In the genomic region with DNA sequence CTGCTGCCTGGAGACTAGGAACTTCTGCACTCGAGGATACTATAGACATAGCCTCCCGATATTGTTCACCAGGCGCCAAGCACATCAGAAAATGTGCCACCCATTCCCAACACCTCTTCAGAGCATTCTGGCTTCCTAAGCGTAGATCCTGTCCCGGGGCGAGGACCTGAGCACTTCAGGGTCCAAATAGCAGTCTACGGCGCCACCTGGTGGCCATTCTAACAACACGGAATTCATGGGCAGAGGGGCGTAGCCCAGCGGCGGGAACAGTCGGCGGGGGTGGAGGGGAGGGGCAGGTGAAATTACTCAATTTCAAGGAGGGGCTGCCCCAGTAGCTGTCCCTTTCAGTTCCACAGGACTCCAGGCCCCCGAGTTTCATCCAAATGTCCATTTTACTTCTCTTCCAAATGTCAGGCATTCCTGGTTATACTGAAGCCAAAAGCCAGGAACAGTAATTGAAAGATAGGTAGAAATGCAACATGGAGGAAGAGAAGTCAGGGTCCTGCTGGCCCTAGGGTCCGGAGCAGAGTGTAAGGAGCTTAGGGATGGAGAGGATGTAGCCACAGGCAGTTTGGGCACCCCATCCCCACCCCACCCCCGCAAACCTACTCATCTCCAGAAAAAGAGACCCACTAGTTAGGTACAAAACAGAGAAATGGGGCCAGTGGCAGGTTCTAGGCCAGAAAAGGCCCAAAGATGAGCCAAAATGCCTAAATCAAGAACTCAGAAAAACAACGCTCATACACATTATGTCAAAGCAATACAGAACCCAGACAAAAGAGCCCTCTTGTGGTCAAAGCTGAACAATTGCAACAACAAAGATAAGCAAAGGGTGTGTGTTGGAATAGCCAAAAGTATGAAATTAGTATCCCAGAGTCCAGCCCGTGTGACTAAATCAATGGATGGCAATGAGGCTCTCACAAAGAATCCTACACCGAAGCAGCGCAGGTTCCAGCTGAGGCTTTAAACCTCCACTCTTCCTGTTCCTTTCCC, we compare ENCODE assay signal across 8 mouse cellular contexts. TPM values are rescaled to one million over a fixed set of nuclear protein-coding genes. Genes with fewer than 3 reads are reported as not detected.
DNase-seq lines count a peak whose midpoint lies in the region; ATAC-seq and TF ChIP-seq lines count a peak whose summit lies in the region.

No protein-coding gene starts in this region.

- H3K4me2 ChIP-seq in forebrain, embryonic 11.5 days (ENCODE audit: low read depth, low read length, severe bottlenecking), result peak overlapping the region; percentile 51
- peak overlapping the region; percentile 89 for H3K4me2 ChIP-seq in heart, embryonic 16.5 days (ENCODE audit: low read depth, low read length)
- H3K4me2 ChIP-seq in liver, embryonic 14.5 days (ENCODE audit: low read depth), result peak overlapping the region; percentile 88
- H3K4me2 ChIP-seq in stomach, embryonic 15.5 days, result peak overlapping the region; percentile 63

- H3K27me3 ChIP-seq in E14TG2a.4 (ENCODE audit: insufficient read depth, low read length), result no peaks in the 10 kb centered on the region
- H3K27me3 ChIP-seq in forebrain, embryonic 11.5 days (ENCODE audit: control insufficient read depth, insufficient read depth, low read length), result no peaks in the 10 kb centered on the region
- H3K27me3 ChIP-seq in heart, embryonic 16.5 days (ENCODE audit: control insufficient read depth, insufficient read depth, low read length), result peaks cover 4% of the 10 kb centered on the region; the same call in 1 of the 2 replicates
- no peaks in the 10 kb centered on the region for H3K27me3 ChIP-seq in liver, embryonic 14.5 days (ENCODE audit: control insufficient read depth, insufficient read depth, low read length)
- no peaks in the 10 kb centered on the region for H3K27me3 ChIP-seq in stomach, embryonic 15.5 days (replicated peaks)

- ATAC-seq in forebrain, embryonic 11.5 days (replicated peaks; ENCODE audit: low FRiP score), result peak; percentile 91
- ATAC-seq in heart, embryonic 16.5 days (replicated peaks; ENCODE audit: extremely low read depth, insufficient read depth, low FRiP score), result peak; percentile 91
- peak; percentile 78 for ATAC-seq in liver, embryonic 14.5 days (ENCODE audit: insufficient read depth)
- ATAC-seq in stomach, embryonic 15.5 days (ENCODE audit: insufficient read depth, low FRiP score, low read depth), result peak; percentile 84

- peaks cover 3% of the 10 kb centered on the region for H3K36me3 ChIP-seq in E14TG2a.4 (ENCODE audit: insufficient read depth, low read length)
- H3K36me3 ChIP-seq in forebrain, embryonic 11.5 days (ENCODE audit: control insufficient read depth, insufficient read depth, low read length), result no peaks in the 10 kb centered on the region
- H3K36me3 ChIP-seq in heart, embryonic 16.5 days (ENCODE audit: control insufficient read depth, insufficient read depth), result no peaks in the 10 kb centered on the region
- no peaks in the 10 kb centered on the region for H3K36me3 ChIP-seq in liver, embryonic 14.5 days (replicated peaks; ENCODE audit: control insufficient read depth, insufficient read depth, low read depth)
- H3K36me3 ChIP-seq in stomach, embryonic 15.5 days, result no peaks in the 10 kb centered on the region

- no peak overlapping the region for H3K27ac ChIP-seq in forebrain, embryonic 11.5 days (ENCODE audit: low read depth, low read length)
- peak overlapping the region; percentile 90 for H3K27ac ChIP-seq in heart, embryonic 16.5 days (ENCODE audit: low read length)
- H3K27ac ChIP-seq in liver, embryonic 14.5 days, result peak overlapping the region; percentile 38; the same call in 1 of the 2 replicates
- H3K27ac ChIP-seq in stomach, embryonic 15.5 days, result peak overlapping the region; percentile 90

- peak; percentile 90 for DNase-seq in c-Kit-positive CD71-positive TER-119-negative erythroid progenitor cells, embryonic 14.5 days (ENCODE audit: low read depth)
- peak; percentile 95 for DNase-seq in forebrain, embryonic 11.5 days (ENCODE audit: low spot score)
- peak; percentile 93 to 96 for DNase-seq in kidney, postnatal 25 days
- DNase-seq in liver, embryonic 14.5 days (ENCODE audit: low read depth in 3 of 3, low spot score in 3 of 3), result peak; percentile 78 to 83 (median 81)
- DNase-seq in neural tube, embryonic 10.5 days (ENCODE audit: extremely low spot score, low spot score), result peak; percentile 93

- peaks cover 79% of the 10 kb centered on the region for H3K4me1 ChIP-seq in E14TG2a.4 (replicated peaks; ENCODE audit: low read depth, low read length)
- H3K4me1 ChIP-seq in forebrain, embryonic 11.5 days (replicated peaks; ENCODE audit: control insufficient read depth, insufficient read depth, low read length), result peaks cover 4% of the 10 kb centered on the region; the same call in 1 of the 2 replicates
- H3K4me1 ChIP-seq in heart, embryonic 16.5 days (ENCODE audit: control insufficient read depth, insufficient read depth, low read length), result peaks cover 9% of the 10 kb centered on the region
- peaks cover 22 to 27% of the 10 kb centered on the region in 2 experiments for H3K4me1 ChIP-seq in liver, embryonic 14.5 days (replicated peaks; ENCODE audit: control insufficient read depth in 2 of 2, insufficient read depth in 2 of 2, low read length in 1 of 2)
- H3K4me1 ChIP-seq in stomach, embryonic 15.5 days, result peaks cover 15% of the 10 kb centered on the region; the same call in 1 of the 2 replicates

- no peaks in the 10 kb centered on the region for H3K9me3 ChIP-seq in E14TG2a.4 (ENCODE audit: low read length)
- H3K9me3 ChIP-seq in forebrain, embryonic 11.5 days (ENCODE audit: control insufficient read depth, low read length), result no peaks in the 10 kb centered on the region; the same call in 1 of the 2 replicates
- H3K9me3 ChIP-seq in heart, embryonic 16.5 days (replicated peaks; ENCODE audit: control insufficient read depth, low read length), result no peaks in the 10 kb centered on the region
- H3K9me3 ChIP-seq in liver, embryonic 14.5 days (ENCODE audit: control insufficient read depth, low read length), result no peaks in the 10 kb centered on the region
- no peaks in the 10 kb centered on the region for H3K9me3 ChIP-seq in stomach, embryonic 15.5 days

- H3K9ac ChIP-seq in forebrain, embryonic 11.5 days (ENCODE audit: low read length), result peak overlapping the region; percentile 9; the same call in 1 of the 2 replicates
- peak overlapping the region; percentile 63 for H3K9ac ChIP-seq in heart, embryonic 16.5 days (ENCODE audit: low read length)
- H3K9ac ChIP-seq in liver, embryonic 14.5 days (replicated peaks), result peak overlapping the region; percentile 48
- peak overlapping the region; percentile 4; the same call in 1 of the 2 replicates for H3K9ac ChIP-seq in stomach, embryonic 15.5 days

- TF ChIP-seq CTCF in E14TG2a.4 (conservative IDR thresholded peaks at IDR 0.05; ENCODE audit: low read length), result peak; percentile 41
- peak; percentile 96 for TF ChIP-seq CTCF in liver, embryonic 14.5 days (IDR thresholded peaks at IDR 0.05; ENCODE audit: low read depth)

- H3K4me3 ChIP-seq in E14TG2a.4 (replicated peaks; ENCODE audit: low read length), result peak overlapping the region; percentile 75
- H3K4me3 ChIP-seq in forebrain, embryonic 11.5 days (ENCODE audit: low read depth, low read length), result peak overlapping the region; percentile 23
- peak overlapping the region; percentile 48 for H3K4me3 ChIP-seq in heart, embryonic 16.5 days (ENCODE audit: low read length)
- H3K4me3 ChIP-seq in liver, embryonic 14.5 days (ENCODE audit: insufficient read depth in 1 of 2, low read depth in 2 of 2, low read length in 2 of 2), result peak overlapping the region; percentile 43 to 51
- H3K4me3 ChIP-seq in stomach, embryonic 15.5 days (replicated peaks), result peak overlapping the region; percentile 28

- no peak for TF ChIP-seq EP300 in liver, embryonic 14.5 days (IDR thresholded peaks at IDR 0.05; ENCODE audit: low read depth)

- 11% methylated on average over 21 of the region's 21 CpGs for WGBS in forebrain, embryonic 11.5 days
- WGBS in heart, embryonic 16.5 days, result 9% methylated on average over 21 of the region's 21 CpGs
- 7% methylated on average over 21 of the region's 21 CpGs for WGBS in liver, embryonic 14.5 days (ENCODE audit: insufficient replicate concordance)
- WGBS in stomach, embryonic 15.5 days, result 9% methylated on average over 21 of the region's 21 CpGs

RNA-seq across cellular contexts. Expression of a gene that starts 12.4 kb away (rescaled TPM):
- 22.3 and 23.5 TPM in 2 replicates for polyA plus RNA-seq in forebrain, embryonic 11.5 days (2014; fragmentation: Nextera tagmentation; extraction: Ambion mirVana)
- 0.54 and 0.97 TPM in 2 replicates for polyA plus RNA-seq in heart, embryonic 16.5 days (2015; fragmentation: Nextera tagmentation; extraction: Ambion mirVana)
- polyA plus RNA-seq in liver, embryonic 14.5 days (2012; rRNA removed), result 0.64 and 0.84 TPM in 2 replicates
- 0.39 and 0.68 TPM in 2 replicates for polyA plus RNA-seq in liver, embryonic 14.5 days (2014; fragmentation: Nextera tagmentation; extraction: Ambion mirVana)
- polyA plus RNA-seq in stomach, embryonic 15.5 days (2015; fragmentation: Nextera tagmentation; extraction: Ambion mirVana), result 7.0 and 9.2 TPM in 2 replicates

RNA-seq across cellular contexts. Expression of a gene that starts 19.6 kb away (rescaled TPM):
- not detected in 2 replicates for polyA plus RNA-seq in forebrain, embryonic 11.5 days (2014; fragmentation: Nextera tagmentation; extraction: Ambion mirVana)
- not detected in 2 replicates for polyA plus RNA-seq in heart, embryonic 16.5 days (2015; fragmentation: Nextera tagmentation; extraction: Ambion mirVana)
- polyA plus RNA-seq in liver, embryonic 14.5 days (2012; rRNA removed), result not detected in 2 replicates
- not detected in 2 replicates for polyA plus RNA-seq in liver, embryonic 14.5 days (2014; fragmentation: Nextera tagmentation; extraction: Ambion mirVana)
- not detected in 2 replicates for polyA plus RNA-seq in stomach, embryonic 15.5 days (2015; fragmentation: Nextera tagmentation; extraction: Ambion mirVana)

RNA-seq across cellular contexts. Expression of a gene that starts 29.5 kb away (rescaled TPM):
- polyA plus RNA-seq in forebrain, embryonic 11.5 days (2014; fragmentation: Nextera tagmentation; extraction: Ambion mirVana), result 1.1 and 1.9 TPM in 2 replicates
- polyA plus RNA-seq in heart, embryonic 16.5 days (2015; fragmentation: Nextera tagmentation; extraction: Ambion mirVana), result 4.1 and 5.2 TPM in 2 replicates
- polyA plus RNA-seq in liver, embryonic 14.5 days (2012; rRNA removed), result 0.33 and 0.51 TPM in 2 replicates
- polyA plus RNA-seq in liver, embryonic 14.5 days (2014; fragmentation: Nextera tagmentation; extraction: Ambion mirVana), result 0.36 and 0.80 TPM in 2 replicates
- 38.4 and 47.2 TPM in 2 replicates for polyA plus RNA-seq in stomach, embryonic 15.5 days (2015; fragmentation: Nextera tagmentation; extraction: Ambion mirVana)

RNA-seq across cellular contexts. Expression of a gene that starts 30.8 kb away (rescaled TPM):
- not detected in 2 replicates for polyA plus RNA-seq in forebrain, embryonic 11.5 days (2014; fragmentation: Nextera tagmentation; extraction: Ambion mirVana)
- 1.0 and 1.3 TPM in 2 replicates for polyA plus RNA-seq in heart, embryonic 16.5 days (2015; fragmentation: Nextera tagmentation; extraction: Ambion mirVana)
- polyA plus RNA-seq in liver, embryonic 14.5 days (2012; rRNA removed), result 8.3 and 9.2 TPM in 2 replicates
- polyA plus RNA-seq in liver, embryonic 14.5 days (2014; fragmentation: Nextera tagmentation; extraction: Ambion mirVana), result 6.0 and 9.6 TPM in 2 replicates
- polyA plus RNA-seq in stomach, embryonic 15.5 days (2015; fragmentation: Nextera tagmentation; extraction: Ambion mirVana), result 7.6 and 8.1 TPM in 2 replicates

RNA-seq across cellular contexts. Expression of a gene that starts 38.0 kb away (rescaled TPM):
- polyA plus RNA-seq in forebrain, embryonic 11.5 days (2014; fragmentation: Nextera tagmentation; extraction: Ambion mirVana), result 9.4 and 9.7 TPM in 2 replicates
- 157 and 218 TPM in 2 replicates for polyA plus RNA-seq in heart, embryonic 16.5 days (2015; fragmentation: Nextera tagmentation; extraction: Ambion mirVana)
- polyA plus RNA-seq in liver, embryonic 14.5 days (2012; rRNA removed), result 27.8 and 30.8 TPM in 2 replicates
- polyA plus RNA-seq in liver, embryonic 14.5 days (2014; fragmentation: Nextera tagmentation; extraction: Ambion mirVana), result 61.5 and 73.5 TPM in 2 replicates
- 368 and 413 TPM in 2 replicates for polyA plus RNA-seq in stomach, embryonic 15.5 days (2015; fragmentation: Nextera tagmentation; extraction: Ambion mirVana)

Comparison
In these comparisons a context has a peak if more than half of its experiments do, and no peak if none do; other contexts are left out.
1. H3K4me3 ChIP-seq: peak in every context shown above with its lines; median percentile 75 in E14TG2a.4; 48 in heart, embryonic 16.5 days; 47 in liver, embryonic 14.5 days; 28 in stomach, embryonic 15.5 days; 23 in forebrain, embryonic 11.5 days.
2. H3K9ac ChIP-seq: peak in every context shown above with its lines; median percentile 63 in heart, embryonic 16.5 days; 48 in liver, embryonic 14.5 days; 9 in forebrain, embryonic 11.5 days; 4 in stomach, embryonic 15.5 days.